Mouse (Mus musculus): Measurements from ENCODE around the gene Cntfr. TPM values are rescaled to one million over a fixed set of nuclear protein-coding genes. Genes with fewer than 3 reads are reported as not detected.

Cntfr gene
- polyA plus RNA-seq (2012; rRNA removed): 28.6 and 49.0 TPM in 2 replicates

GRCm38 (mm10) chr4:41696930-41697841 lies at the start of gene Cntfr:
TSS of gene Cntfr (minus strand) at chr4:41697089.
- DNase-seq (ENCODE audit: low spot score): peak; percentile 78

GRCm38 (mm10) chr4:41745021-41745420 lies 48.1 kb upstream of the Cntfr start:
- no peak for DNase-seq (ENCODE audit: low spot score)

DNA sequence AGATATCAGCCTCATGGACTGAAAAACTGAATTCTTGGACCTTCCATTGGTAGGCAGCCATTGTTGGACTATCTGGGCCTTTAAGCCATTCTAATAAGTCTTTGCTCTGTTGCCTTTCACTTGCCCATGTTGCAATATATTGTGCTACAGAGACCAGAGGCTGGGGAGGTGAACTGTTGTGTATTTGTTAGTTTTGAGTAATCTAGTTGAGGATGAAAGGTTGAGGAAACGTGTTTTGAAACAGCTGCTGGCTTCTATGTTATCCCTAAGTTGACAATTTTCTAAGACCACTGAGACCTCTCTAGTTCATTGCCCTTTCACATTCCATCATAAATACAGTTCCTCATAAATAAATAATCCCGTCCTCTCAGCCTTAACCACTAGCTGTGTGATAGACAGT lies 47.2 kb upstream of the Cntfr start:
- no peak for DNase-seq (ENCODE audit: low spot score)

DNA sequence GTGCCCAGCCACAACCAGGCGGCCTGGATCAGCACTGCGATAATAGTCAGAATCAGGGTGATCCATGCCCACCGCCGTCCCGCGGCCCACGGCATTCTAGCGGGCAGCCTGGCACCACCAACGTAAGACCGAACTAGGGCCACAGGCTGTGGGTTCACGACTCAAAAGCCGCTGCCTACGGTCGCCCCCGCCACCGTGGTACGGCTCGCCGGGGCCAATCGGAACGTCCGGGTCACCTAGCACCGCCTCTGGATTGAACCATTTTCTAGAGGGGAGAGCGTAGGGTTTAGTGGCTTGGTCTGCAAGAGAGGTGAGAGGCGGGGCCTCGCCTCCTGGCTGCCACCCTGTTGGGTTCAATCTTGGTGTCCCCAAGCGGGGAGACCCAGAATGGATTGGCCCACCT lies 44.3 kb upstream of the Cntfr start:
- DNase-seq (ENCODE audit: low spot score): peak; percentile 88

GRCm38 (mm10) chr4:41740380-41741157 lies 43.7 kb upstream of the Cntfr start:
- DNase-seq (ENCODE audit: low spot score): no peak

DNA sequence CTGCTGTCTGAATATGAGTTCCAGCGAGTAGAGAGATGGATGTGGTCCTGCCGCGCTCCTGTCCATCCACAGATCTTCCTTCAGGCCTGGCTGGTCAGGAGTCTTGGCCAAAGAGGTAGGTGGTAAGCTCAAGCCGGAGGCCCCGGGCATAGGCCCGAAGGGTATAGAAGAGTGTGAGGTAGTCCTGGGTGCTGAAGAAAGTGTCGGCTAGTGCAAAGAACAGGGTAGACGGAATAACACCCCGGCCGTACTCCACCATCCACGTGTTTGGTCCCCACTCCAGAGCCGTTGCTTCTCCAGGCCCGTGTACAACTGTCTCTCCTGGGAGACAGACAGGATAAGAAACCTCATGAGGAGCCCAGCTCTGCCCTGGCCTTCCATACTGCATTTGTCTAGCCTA lies 42.4 kb upstream of the Cntfr start:
- no peak for DNase-seq (ENCODE audit: low spot score)

GRCm38 (mm10) chr4:41738256-41738603 lies 41.3 kb upstream of the Cntfr start:
- DNase-seq (ENCODE audit: low spot score): no peak

DNA sequence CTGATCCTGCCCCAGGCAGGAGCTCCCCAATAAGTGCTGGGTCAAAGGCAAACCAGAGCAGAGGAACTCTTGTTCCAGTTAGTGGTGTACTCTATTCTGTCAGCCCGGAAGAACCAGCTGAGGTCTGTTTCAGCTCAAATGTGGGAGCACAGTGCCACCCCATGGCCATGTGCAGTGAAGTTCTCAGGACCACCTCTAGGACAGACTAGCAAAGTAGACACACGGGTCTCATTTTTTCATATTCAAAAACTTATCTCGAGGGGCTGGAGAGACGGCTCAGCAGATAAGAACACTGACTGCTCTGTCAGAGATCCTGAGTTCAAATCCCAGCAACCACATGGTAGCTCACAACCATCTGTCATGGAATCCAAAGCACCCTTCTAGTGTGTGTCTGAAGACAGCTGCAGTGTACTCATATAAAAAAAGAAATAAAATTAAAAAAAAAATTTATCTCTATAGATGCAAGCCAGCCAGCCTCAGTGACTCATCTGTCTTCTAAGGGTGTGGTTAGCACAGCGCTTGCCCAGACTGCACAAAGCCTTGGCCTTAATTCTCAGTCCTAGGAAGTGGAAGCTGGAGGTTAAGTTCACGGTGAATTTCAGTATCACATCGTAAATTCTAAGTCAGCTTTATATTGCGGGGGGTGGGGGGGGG lies 40.8 kb upstream of the Cntfr start:
- DNase-seq (ENCODE audit: low spot score): peak; percentile 46

DNA sequence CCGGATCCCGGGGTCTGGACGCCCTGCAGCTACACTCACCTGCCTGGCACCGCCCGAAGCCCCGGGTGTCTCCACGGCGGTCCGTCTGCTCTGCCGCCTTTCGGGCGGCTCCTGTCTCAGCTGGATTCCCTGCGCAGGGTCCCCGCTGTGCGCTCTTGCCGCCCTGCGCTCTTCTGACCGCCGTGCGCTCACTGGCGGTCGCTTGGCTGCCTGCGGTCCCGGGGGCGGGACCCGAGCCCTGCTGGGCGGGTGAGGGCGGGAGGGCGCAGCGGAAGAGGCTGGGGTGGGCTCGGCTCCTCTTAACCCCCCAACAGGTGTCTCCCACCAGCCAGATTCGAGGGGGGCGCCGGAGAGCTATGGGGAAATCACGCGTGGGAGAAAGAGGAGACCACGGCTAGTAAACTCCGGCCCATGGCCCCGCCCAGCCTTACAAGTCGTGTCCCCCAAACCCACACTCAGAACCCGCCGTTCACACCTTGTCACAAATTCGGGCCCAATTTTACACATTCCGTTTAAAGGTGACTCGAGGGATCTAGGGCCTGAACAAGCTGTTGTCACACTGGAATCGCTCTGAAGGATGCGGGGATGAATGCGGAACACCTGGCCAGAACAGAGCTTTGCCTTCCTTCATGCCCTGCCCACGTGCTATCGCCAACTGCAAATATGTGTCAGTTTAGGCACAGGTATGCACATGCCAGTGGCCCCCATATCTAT lies 34.3 kb upstream of the Cntfr start, which contains the start of gene Arid3c:
Gene Arid3c (minus strand): TSS at position 91 of the 714 bp plus-strand sequence.
- DNase-seq (ENCODE audit: low spot score): no peak

GRCm38 (mm10) chr4:41726826-41727621 lies 30.1 kb upstream of the Cntfr start:
- DNase-seq (ENCODE audit: low spot score): no peak

GRCm38 (mm10) chr4:41722918-41723351 lies 26.0 kb upstream of the Cntfr start, which contains the start of gene Dctn3:
TSS of gene Dctn3 (minus strand) at chr4:41723170.
- peak; percentile 68 for DNase-seq (ENCODE audit: low spot score)

- no peak for DNase-seq (ENCODE audit: low spot score)
These were observed 19.9 kb upstream of the Cntfr start for GRCm38 (mm10) chr4:41716834-41717233.

GRCm38 (mm10) chr4:41715596-41715995 lies 18.7 kb upstream of the Cntfr start:
- DNase-seq (ENCODE audit: low spot score): no peak

GRCm38 (mm10) chr4:41715082-41715481 lies 18.2 kb upstream of the Cntfr start:
- no peak for DNase-seq (ENCODE audit: low spot score)

- DNase-seq (ENCODE audit: low spot score): no peak
These were observed 17.4 kb upstream of the Cntfr start for GRCm38 (mm10) chr4:41714276-41714675.

- peak; percentile 79 for DNase-seq (ENCODE audit: low spot score)
These were observed 16.5 kb upstream of the Cntfr start, which contains the start of gene Rpp25l for GRCm38 (mm10) chr4:41713197-41714067. TSS of gene Rpp25l (minus strand) at chr4:41713534.

GRCm38 (mm10) chr4:41712421-41713196 lies 15.7 kb upstream of the Cntfr start:
- no peak for DNase-seq (ENCODE audit: low spot score)

DNA sequence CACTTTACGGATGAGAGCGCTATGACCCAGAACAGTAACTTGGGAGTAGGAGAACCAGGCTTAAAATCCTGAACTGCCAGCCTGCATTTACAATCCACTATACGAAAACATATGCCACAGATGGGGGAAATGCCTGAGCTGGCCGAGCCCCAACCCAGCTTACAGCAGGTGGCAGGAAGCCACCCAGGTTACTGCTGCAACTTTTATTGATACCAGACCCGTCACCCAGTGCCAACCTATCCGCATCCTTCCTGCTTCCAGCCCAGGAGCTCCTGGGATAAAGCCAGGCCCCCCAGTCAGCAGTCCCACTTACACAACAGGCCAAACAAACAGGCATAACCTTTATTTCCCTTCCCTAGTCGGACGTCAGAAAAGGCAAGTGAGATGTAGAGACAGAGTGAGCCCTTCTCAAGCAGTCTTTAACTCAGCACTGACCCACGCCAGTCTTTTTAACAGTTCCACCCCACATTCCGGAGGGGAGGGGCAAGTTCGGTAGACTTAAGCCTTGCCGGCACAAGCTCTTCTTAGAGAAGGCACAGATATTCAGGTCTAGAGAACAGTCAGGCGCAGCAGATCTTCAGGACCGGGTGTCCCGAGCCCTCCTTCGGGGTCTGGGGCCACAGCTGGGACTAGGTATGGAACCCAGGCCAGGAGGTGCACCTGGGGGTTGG lies 15.0 kb upstream of the Cntfr start:
- no peak for DNase-seq (ENCODE audit: low spot score)
